Mouse (Mus musculus): Measurements from ENCODE around the gene Lgals3bp.

DNA sequence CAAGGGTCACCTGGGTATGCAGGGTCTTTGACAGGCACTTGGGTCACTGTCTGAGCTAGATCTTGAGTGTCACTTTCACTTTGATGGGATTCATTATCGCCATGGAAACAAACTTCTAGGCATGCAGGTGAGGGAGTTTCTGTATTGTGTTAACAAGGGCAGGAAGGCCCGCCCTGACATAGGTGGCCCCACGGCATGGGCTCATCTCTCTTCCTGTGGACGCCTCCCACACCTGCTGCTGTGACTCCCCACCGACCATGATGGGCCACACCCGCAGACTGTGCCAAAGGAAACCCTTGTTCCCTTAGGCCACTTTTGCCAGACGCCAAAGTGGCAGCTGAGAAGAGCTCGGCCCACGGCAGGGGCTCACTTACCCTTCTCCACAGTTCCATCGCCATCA, 8.6 kb upstream of the Lgals3bp start:
- TF ChIP-seq CTCF (IDR thresholded peaks at IDR 0.05; ENCODE audit: control insufficient read depth, insufficient read depth, low read length), result no peak
- no peak for TF ChIP-seq POLR2A (IDR thresholded peaks at IDR 0.05; ENCODE audit: borderline replicate concordance, control insufficient read depth, low read depth, low read length)

Data from bone marrow, adult 2 months (tissue).